Mouse (Mus musculus): ENCODE results near the gene Abca1.

The Abca1 gene

DNA sequence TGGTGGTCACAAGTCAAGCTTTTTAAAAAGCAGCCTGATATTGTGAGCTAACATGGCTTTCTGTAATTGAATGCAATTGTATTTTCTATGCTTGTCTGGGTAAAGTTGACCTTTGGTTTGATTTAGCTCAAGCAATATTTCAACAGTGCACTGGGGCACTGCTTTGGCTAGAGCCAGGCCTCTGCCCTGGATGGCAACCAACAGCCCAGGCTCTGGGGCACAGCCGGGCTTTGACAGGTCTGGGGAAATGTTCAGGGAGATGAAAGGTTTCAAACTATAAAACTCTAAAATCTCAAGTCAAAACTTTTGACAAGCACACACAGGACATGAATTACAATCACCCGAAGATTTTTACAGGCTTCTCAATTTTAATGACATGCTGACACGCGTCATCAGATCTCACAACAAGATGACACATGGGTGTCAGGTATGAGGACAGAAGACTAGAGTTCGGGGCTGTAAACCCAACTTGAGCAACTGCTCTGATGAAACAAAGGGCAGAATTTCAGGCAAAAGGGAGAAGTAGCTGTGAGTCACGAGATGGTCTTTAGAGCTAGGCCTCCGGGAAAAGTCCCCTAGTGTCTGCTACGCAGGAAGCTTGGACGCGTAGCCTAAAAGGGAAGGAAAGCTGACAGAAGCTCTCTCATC is 39.5 kb downstream of the Abca1 start:
- DNase-seq = no peak

GRCm38 (mm10) chr4:53118643-53119042 is 41.1 kb downstream of the Abca1 start:
- no peak for DNase-seq

DNA sequence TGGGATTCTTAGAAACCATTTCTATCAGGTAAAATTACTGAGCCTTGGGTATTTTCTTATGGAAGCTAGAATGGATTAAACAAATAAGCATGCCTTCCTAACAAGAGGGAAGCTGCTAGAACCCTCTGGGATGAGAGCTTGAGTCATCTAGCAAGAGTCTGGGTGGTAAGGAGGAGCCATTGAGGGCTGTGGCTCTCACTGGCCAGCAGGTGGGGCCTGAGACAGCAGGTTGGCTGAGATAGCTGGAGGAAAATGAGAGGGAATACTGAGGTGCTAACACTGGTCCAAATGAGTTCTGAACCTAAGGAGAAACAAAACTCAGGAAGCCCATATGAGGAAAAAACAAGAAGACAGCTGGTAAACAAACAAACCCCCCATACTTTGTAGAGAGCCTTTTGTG is 42.1 kb downstream of the Abca1 start:
- no peak for DNase-seq

- peak; percentile 20 to 29 for DNase-seq
These were observed 42.6 kb downstream of the Abca1 start for GRCm38 (mm10) chr4:53117076-53117475.

DNA sequence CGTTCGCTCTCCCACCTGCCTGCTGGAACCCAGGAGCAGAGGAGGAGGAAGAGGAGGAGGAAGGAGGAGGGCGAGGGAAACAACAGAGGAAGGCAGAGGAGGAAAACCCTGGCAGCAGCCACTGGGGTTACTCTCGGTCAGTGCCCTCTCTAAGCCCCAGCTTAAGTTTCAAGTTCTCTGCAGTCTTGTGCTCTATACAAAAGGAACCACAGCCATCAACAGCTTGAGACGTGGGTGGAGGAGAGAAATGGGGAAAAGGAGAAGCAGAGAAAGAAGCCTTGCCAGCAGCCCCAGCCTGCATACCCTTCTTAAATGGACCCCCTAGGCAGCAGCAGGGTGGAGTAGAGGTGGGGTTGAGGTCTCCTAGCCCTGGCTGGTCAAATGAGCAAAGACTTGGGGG is 43.8 kb downstream of the Abca1 start:
- peak in 1 of 2 experiments; percentile 25 for DNase-seq

DNA sequence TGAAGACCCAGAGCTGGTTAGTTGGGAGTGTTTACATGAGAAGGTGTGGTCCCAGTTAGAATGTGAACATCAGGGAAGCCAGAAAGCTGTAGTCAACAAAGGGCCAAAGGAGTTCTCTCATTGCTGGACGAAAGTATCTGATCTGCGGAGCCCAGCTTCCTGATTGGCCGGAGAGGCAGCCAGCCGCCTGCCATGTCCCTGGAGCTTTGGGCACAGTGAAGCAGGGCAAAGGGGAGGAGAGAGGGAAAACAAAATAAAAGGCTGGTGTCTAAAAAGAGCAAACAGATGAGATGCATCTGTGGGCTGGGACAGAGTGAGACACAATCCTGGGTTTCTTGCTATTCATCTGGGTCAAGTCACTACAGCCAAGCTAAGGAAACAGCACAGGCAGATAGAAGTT is 44.3 kb downstream of the Abca1 start:
- no peak for DNase-seq

DNA sequence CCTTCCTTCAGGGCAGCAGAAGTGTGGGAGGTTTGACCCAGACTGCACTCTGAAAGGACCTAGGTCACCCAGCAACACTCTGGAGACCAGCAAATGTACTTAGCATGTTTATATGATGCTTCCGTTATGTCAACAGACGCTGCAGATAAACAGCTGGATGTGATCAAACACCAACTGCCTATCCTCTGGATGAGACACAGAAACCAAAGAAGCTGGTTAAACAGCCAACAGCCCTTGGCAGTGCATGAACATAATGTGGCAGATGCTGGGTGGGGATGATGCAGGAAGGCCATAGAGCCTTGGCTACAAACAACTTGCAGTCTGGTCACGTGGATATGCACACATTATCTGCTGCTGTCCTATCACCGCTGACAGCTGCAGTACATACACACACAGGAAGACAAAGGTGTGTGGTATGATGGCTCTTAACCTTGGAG is 47.8 kb downstream of the Abca1 start:
- DNase-seq = peak; percentile 17 to 38

DNA sequence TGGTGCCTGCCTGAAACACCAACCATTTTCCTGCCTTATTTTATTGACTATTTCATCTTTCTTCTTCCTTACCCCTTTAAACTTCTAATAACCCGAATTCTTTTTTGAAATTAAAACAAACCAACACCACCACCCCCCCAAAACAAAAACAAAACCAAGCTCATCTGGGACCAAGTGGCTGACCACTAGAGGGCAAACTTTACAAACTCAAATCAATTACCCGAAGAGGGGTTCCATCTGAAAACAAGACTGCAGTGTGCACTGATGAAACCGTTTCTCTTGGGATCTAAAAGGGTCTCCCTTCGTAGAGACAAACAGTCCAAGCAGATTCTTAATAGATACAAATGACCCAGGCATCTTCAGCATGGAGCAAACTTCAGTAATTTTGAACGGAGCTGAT is 49.3 kb downstream of the Abca1 start:
- no peak for DNase-seq

DNA sequence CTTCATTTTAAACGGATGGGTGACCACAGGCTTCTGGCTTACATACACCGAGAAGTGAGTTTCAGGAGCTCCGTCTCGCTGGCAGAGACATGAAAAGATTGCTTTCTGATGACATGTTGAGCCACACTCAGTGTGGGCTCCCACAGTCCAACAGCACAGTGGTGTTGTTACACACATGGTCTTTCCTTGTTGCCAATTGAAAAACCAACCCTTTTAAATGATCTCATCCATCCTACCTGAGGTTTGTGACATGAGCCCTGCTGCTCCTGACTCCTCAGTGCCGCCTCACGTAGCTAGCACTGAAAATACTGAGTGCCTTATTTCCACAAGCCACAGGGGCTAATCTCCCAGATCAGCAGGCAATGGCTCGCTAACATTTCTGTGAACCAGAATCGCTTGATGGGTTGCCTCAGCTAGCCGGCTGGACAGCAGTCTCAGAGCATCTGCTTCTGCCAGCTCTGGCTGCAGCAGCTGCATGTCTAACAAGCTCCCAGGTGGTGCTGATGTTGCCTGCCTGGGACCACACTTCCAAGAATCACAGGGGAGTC is 50.2 kb downstream of the Abca1 start:
- DNase-seq = no peak

DNA sequence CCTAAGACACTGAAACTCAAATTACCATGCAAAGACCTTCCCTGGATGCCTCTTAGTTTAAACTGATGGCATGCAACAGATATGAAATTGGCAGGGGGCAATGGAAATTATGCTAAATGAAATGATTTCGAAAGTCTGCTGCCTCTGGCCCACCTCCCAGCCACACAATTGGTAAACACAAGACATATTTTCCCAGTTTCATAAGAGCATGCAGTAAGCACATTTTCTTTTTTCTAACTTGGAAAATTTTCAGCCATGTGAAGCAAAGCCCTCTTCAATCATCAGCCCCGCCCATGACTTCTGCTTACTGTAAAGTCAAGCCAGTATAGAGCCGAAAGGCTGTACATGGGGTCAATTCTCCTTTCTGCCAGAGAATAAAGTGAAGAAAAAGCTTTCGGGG is 51.5 kb downstream of the Abca1 start:
- DNase-seq = no peak

DNA sequence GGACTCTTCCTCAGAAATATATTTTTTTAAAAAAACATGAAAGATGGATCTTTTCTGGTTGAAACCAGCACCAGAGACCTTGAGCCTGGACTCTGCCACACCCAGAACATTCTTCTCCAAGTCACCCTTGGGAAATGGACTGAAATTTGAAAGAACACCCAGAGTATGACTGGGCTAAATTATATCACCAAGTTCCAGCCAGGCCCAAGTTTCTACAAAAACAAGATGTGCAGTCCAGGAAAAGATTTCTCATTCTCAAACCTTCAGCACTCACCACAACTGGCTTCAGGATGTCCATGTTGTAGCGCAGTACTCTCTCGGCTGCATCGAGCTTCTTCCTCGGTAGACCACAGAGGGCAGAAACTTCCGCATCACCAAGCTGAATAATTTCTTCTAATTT is 53.0 kb downstream of the Abca1 start:
- DNase-seq = no peak

GRCm38 (mm10) chr4:53106071-53106470 is 53.6 kb downstream of the Abca1 start:
- DNase-seq = no peak

- no peak for DNase-seq
These were observed 55.1 kb downstream of the Abca1 start for GRCm38 (mm10) chr4:53104634-53105033.

DNA sequence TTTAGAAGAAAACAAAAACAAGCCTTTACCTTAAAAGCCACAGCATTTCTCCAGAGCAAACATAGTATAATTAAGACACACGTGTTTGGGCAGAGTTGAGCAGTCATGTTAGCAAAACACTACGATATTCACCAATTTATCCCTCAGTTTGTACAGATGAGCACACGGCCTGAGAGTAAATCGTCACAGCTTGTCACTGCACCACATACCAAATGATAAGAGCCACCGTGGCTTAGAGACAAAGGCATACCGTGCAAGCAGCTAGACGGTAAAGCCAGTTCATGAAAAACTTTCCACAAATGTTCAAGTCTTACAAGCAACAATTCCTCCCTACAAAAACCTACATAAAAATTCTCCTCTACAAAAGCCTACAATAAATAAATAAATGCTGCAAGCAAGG is 57.2 kb downstream of the Abca1 start:
- no peak for DNase-seq

GRCm38 (mm10) chr4:53101306-53101705 is 58.4 kb downstream of the Abca1 start:
- DNase-seq = no peak

DNA sequence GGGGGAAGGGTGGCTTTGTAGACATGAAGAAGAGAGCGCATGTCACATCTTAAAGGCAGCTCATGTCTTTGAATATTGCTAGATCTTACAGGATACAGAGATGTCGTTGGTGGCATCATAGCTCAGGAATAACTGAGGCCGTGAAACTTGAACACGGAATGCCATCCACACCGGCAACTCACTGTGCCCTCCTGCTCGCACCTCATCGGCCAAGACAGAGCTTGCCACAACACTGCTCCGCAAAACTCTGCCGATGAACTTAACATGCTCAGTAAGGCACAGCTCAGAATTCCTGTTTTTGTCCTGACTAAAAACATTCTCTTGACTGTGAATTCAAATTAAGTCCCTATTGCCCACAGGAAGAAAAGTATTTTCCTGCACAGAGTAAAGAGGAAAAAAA is 59.2 kb downstream of the Abca1 start:
- no peak for DNase-seq

GRCm38 (mm10) chr4:53094850-53095249 is 64.8 kb downstream of the Abca1 start:
- DNase-seq = no peak

- DNase-seq = peak; percentile 71 to 74
These were observed 65.4 kb downstream of the Abca1 start for GRCm38 (mm10) chr4:53094331-53094730.

DNA sequence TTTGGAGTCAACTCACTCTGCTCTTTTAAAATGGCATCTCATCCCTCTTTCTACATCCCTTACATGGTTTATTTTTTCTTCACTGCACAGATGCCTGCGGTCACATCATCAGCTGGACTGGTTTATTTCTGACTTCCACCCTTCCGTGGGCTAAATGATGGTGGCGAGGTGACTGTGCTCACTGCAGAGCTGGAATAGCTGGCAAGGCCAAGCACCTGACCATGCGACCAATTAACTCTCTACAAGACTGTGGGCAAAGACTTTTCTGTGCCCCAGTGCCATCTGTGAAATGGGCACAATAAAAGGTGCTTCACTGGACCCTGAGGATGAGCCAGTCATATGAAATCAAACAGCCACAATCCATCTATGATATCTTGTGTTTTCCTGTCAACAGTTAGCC is 66.1 kb downstream of the Abca1 start:
- DNase-seq = no peak

- peak; percentile 76 to 80 for DNase-seq
These were observed 70.1 kb downstream of the Abca1 start for GRCm38 (mm10) chr4:53089641-53090040.

DNA sequence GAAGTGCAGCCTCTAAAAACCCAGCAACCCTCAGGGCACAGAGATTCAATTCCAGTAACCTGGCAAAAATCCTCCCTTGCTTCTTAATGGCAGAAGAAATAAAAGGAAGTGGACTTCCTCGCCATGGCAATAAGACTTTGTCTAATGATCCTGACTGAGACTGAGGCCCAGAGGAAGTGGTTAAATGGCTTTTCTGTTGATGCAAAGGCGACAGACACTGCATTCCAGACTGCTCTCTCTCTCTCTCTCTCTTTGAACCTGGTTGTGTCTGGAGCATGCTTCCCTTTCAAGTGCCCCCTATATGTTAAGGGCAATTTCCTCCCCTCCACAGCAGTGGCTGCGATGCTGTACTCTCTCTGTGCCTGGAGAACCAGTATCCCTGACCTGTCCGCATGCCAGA is 70.7 kb downstream of the Abca1 start:
- DNase-seq = no peak

- peak; percentile 46 to 53 for DNase-seq
These were observed 73.1 kb downstream of the Abca1 start for GRCm38 (mm10) chr4:53086636-53087035.

DNA sequence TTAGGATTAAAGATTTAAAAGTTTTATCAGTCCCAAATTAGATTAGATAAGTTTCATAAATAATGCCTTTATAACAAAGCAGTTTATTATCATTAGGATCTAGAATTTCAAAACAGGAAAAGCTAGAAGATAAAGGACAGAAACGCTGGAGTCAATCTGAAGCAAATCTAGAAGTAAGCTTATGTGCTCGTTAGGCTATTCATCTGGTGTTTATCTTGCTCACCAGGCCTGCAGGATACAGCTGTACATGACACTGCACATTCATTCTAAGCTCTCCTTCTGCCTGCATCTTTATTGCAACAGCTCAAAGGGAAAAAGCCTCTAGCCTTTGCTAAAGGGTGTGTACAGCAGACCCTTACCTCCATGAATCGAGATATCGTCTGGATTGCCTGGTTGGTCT is 74.1 kb downstream of the Abca1 start:
- no peak for DNase-seq

DNA sequence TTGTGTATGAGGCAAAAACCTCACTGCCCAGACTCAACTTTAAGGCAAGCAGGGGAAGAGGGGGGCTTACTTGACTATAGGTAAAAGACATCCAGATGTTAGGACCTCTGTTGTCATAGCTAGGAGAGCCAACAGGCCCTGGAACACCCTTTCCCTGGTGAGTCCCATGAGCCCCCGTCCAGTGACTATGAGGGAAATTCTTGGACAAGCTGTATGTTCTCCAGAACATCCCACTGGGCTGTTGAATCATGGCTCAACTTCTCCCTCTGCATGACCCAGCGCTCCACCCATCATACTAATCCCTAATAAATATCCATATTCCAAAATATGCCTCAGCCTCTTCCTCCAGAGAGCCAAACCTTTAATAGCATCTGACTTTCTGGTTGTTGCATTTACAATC is 76.6 kb downstream of the Abca1 start:
- no peak for DNase-seq

DNA sequence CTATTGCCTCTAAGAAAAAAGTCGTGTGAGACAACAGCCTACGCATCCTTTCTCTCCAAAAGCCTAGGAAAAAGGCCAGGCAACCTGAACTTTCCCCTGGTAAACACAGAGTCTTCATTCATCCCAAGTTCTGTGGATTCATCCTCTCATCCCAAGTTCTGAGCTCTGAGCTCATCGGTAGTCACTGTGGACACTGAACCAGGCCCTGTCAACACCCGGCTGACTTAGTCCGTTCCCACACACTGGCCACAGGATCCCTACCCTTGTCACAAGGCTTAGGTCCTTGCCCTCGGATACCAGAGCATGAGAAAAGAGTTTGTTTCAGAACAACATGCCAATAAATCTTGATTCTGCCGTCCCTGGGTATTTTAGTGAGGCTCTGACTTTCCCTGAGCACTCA is 77.2 kb downstream of the Abca1 start:
- no peak for DNase-seq
